Mouse (Mus musculus) liver, postnatal 0 days (tissue): Measurements from ENCODE around the gene Gm28919. TPM values are rescaled to one million over a fixed set of nuclear protein-coding genes. Genes with fewer than 3 reads are reported as not detected.
"Not testable (repeated sequence)": the region's sequence is repeated elsewhere in the genome, so short reads cannot be mapped to it uniquely, and the experiment has no call there.

ENCODE experiments used
- ATAC-seq: fragments of 200-750 bp; cut with Nextera tagmentation; 2 replicates; pipeline ENCODE4 v1.8.0; 2017; ENCODE audit warnings: mild to moderate bottlenecking, moderate library complexity
- DNase-seq: peaks from one replicate; pipeline ENCODE4 v3.0.0-alpha.2; 2016
- H3K27ac ChIP-seq: fragments of 300-500 bp; sonication (generic); 2 replicates; pipeline ENCODE4 v1.5.1; 2014; ENCODE audit warnings: antibody characterized with exemption, moderate library complexity, mild to moderate bottlenecking, low read depth
- H3K27me3 ChIP-seq: fragments of 300-500 bp; sonication (generic); 2 replicates; pipeline ENCODE4 v1.6.1; 2014; ENCODE audit warnings: low read length, control low read depth, mixed read lengths; ENCODE audit not compliant: insufficient read depth
- H3K36me3 ChIP-seq: fragments of 300-500 bp; sonication (generic); replicated peaks from 2 replicates; pipeline ENCODE4 v1.6.1; 2014; ENCODE audit warnings: mild to moderate bottlenecking, control low read depth, low read length, moderate library complexity, mixed read lengths; ENCODE audit not compliant: insufficient read depth
- H3K4me1 ChIP-seq: fragments of 300-500 bp; sonication (generic); 2 replicates; pipeline ENCODE4 v1.6.1; 2014; ENCODE audit warnings: antibody characterized with exemption, mild to moderate bottlenecking, control low read depth; ENCODE audit not compliant: insufficient read depth
- H3K4me2 ChIP-seq: fragments of 300-500 bp; sonication (generic); 2 replicates; pipeline ENCODE4 v1.6.1; 2014; ENCODE audit warnings: low read depth, mild to moderate bottlenecking, low read length, moderate library complexity, mixed read lengths
- H3K4me3 ChIP-seq: fragments of 300-500 bp; sonication (generic); 2 replicates; pipeline ENCODE4 v1.5.1; 2014; ENCODE audit warnings: low read depth, low read length
- H3K9ac ChIP-seq: fragments of 300-500 bp; sonication (generic); replicated peaks from 2 replicates; pipeline ENCODE4 v1.6.1; 2014; ENCODE audit warnings: mild to moderate bottlenecking, moderate library complexity
- H3K9me3 ChIP-seq: fragments of 300-500 bp; sonication (generic); 2 replicates; pipeline ENCODE4 v1.6.1; 2016; ENCODE audit warnings: mild to moderate bottlenecking, control low read depth, low read length, mixed read lengths
- WGBS: fragments of 180-500 bp; shearing (Covaris S2); extraction: QIAGEN DNeasy Blood & Tissue Kit; methylation state at CpG from one replicate; pipeline ENCODE4 v1.1.7; 2014; ENCODE audit not compliant: insufficient replicate concordance; 5-methylcytosine and 5-hydroxymethylcytosine counted together
- polyA plus RNA-seq: library from polyadenylated mRNA; unstranded; fragments of >200 nt; fragmentation: Nextera tagmentation; extraction: Ambion mirVana; gene quantifications from 2 replicates; pipeline ENCODE4 v1.2.1, GENCODE M21; 2015

Gm28919 gene
- not detected in 2 replicates for polyA plus RNA-seq

GRCm38 (mm10) chrY:6583246-6583645, at the start of gene Gm28919:
Gene Gm28919 (plus strand): TSS chrY:6583546.
- not testable (repeated sequence) for H3K9me3 ChIP-seq, H3K27ac ChIP-seq, ATAC-seq, H3K27me3 ChIP-seq, DNase-seq, H3K4me1 ChIP-seq, H3K4me3 ChIP-seq, H3K36me3 ChIP-seq, H3K4me2 ChIP-seq, H3K9ac ChIP-seq
- WGBS, result no CpG with 5 or more reads among the region's 7 CpGs

Other genes with a start within 250 kb of the Gm28919 start
- gene Gm21719, start 99.3 kb downstream of the Gm28919 start, polyA plus RNA-seq, result not detected in 2 replicates